Mouse (Mus musculus) erythroblast, adult 5-6 weeks (primary cell): ENCODE results near the gene Shisa6. TPM values are rescaled to one million over a fixed set of nuclear protein-coding genes. Genes with fewer than 3 reads are reported as not detected.

Experiments
- ATAC-seq: replicated peaks from 2 replicates; pipeline ENCODE4 v1.8.0; 2016; ENCODE audit warnings: moderate number of reproducible peaks, mild to moderate bottlenecking, moderate TSS enrichment, inconsistent platforms; ENCODE audit not compliant: poor library complexity, low FRiP score, severe bottlenecking
- total RNA-seq, 2 experiments: library from RNA; stranded (forward) in 1 of 2; stranded (reverse) in 1 of 2; fragments of 150-400 nt in 1 of 2; fragments of 200-764, 138-1000 nt in 1 of 2; gene quantifications; 2 replicates each; pipeline versions ENCODE4 v1.2.3 to v1.2.4; 2015 to 2017; ENCODE audit warnings: low replicate concordance in 2 of 2

Gene Shisa6
- total RNA-seq (2015; ENCODE audit: low replicate concordance) (not detected in 2 replicates), total RNA-seq (2017; ENCODE audit: low replicate concordance) (not detected in 2 replicates)

GRCm38 (mm10) chr11:66525371-66526045 lies at the start of gene Shisa6:
Gene Shisa6 (minus strand): TSS chr11:66525964.
- ATAC-seq, result no peak

DNA sequence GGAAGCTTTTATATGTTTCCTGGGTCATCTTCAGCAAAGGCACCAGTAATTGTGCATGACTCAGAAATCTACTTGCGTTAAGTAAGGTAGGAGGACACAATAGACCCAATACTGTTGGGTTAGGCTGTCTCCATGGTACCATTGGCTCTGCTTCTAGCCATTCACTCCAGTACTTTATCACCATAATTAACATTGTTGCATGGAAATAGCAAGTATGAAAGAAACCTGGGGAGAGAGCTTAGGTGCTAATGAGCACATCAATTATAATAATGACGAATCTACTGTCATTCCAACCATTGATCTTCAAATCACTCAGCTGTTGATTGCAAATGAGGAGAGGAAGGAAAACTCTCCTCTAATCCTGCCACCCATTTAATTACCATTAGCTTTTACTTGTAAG lies 48.1 kb upstream of the Shisa6 start:
- no peak for ATAC-seq

DNA sequence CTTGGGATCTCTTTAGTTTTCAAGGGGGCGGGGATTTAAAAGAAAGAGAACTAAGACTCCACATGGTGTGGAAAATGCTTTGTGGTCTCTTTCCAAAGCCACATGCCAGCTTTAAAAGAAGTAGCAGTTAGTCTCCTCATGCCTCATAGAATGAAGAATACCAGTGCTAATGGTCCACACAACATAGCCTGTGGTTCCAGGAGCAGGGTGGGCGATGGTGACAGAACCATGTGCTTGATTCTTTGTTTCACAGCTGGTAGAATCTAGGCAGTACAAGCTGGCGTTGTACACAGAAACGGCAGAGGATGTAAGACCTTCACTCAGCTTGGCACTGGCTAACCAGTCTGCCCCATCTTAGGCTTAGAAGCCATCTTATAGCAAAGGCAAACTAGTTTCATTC lies 43.3 kb upstream of the Shisa6 start:
- ATAC-seq, result no peak

DNA sequence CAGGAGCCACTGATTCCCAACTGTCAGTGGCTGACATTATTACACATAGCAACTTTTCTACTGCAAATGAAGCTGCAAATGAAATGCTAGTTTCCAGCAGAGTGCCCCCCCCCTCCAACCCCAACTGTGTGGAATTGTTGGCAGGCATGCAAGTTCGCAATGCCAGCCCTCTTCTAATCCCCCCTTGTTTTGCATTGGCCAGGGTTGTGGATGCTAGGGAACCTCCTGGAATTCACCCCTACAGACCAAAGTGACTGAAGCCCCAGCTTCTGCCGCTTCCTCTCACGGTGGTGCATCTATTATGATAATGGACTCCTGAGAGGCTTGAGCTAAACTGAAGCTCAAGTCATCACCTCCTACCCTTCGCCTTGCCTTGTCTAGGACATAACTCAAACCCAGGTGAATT lies 42.6 kb upstream of the Shisa6 start:
- ATAC-seq, result no peak

DNA sequence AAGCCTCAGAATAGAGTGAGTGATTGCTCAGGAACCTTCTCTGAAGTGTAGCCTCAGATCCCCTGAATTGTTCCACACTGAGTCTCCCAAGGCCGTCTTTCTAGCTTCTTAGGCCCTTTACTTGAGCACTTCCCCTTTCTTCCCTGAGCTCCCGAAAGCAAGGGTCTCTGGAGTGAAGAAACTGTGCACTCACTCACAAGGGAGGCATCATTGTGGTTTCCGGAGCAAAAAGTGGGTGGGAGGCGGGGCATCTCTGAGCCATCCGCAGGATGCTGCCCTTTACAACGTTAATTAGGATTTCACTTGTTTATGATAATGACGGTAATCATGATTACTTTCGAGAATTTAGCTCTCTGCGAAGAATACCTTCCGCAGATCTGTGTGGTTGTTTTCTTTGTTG lies 41.6 kb upstream of the Shisa6 start:
- ATAC-seq, result no peak

GRCm38 (mm10) chr11:66562274-66562673 lies 36.5 kb upstream of the Shisa6 start:
- no peak for ATAC-seq

GRCm38 (mm10) chr11:66537820-66538219 lies 12.1 kb upstream of the Shisa6 start:
- ATAC-seq, result no peak

DNA sequence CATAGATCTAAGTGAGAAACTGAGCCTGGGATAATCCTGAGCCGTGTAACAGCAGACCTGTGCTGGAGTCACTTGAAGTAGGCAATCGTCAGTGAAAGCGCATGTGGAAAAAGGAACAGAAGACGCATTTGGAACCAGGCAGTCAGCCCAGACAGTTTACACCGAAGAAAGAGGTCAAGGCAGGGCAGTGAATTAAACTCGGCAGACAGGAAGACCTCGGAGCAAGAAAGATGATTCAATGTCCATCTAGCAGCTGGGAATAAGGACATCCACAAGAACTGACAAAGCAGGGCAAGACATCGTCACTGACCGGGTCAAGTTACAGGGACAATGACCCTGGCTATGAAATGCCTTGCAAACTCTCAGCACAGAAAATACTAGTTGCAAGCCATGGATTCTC lies 10.1 kb upstream of the Shisa6 start:
- no peak for ATAC-seq

DNA sequence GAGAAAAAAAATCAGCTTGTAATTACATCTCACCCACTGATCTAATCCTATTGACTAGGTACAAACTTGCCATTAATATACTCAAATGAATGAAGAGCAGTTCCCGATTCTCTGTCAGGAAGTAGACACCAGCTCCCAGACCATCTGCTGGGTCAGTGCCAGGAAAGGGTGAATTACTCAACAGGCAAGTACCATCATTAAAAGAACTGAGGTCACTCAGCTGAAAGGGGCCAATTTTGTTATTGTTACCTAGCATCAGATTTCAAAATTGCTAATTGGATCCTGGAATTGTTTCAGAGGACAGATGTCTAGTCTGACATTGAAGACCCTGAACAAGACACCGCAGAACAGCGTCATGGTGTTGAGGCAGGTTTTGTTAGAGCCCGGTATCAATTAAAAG lies 9.4 kb upstream of the Shisa6 start:
- ATAC-seq, result no peak

- ATAC-seq, result no peak
Measured at GRCm38 (mm10) chr11:66534291-66534690, 8.5 kb upstream of the Shisa6 start.

DNA sequence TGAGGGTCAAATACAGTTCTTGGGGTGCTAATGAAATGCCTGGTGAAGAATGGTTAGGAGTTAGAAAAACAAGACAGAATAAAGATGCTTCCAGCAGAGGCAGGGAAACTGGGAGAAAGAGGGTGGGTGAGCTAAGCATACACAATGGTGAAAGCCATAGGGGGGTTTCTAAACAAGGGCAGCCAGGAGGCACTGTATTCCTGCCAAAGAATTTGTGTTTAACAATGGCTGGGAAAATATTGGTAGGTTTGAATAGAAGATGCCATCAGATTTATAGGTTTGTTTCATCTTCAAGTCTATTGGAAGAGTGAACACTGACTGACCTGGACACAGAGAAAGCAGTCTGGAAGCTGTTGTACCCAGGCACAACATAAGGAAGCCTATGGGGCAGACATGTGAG lies 2.4 kb upstream of the Shisa6 start:
- no peak for ATAC-seq

DNA sequence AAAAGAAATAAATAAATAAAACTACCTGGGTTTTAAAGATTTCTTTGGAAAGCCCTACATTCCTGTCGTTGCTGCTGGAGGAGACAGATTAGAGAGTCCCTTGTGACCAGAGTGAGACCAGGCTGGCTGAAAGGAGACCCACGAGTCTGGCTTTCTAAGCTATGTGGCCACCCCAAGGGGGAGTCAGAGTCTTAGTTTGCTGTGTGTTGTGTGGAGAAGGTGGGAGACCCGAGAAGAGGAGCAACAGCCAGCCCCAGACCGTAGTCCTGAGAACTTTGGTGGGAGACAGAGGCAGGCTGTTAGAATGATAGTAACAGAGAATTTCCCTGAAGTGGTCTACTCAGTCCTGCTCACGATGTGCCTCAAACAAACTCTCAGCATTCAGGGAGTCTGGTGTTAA lies 1.6 kb upstream of the Shisa6 start:
- no peak for ATAC-seq

DNA sequence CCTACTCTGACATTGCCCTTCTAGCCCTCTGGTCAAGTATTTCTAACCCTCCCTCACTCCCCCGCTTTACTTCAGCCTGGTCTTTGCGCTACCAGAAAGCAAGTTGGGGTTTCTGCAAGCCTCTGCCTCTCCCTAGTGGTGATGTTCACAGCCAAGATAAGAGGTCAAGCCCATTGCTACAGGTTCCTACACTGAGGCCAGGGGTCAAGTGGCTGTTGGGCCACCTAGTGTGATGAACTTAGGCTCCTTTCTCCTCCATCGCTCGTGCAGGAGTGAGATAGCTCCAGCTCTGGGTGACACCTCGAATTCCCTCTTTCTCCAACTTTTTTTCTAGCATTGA lies 1.2 kb upstream of the Shisa6 start:
- no peak for ATAC-seq

- no peak for ATAC-seq
Measured at GRCm38 (mm10) chr11:66526046-66526980, 549 bp upstream of the Shisa6 start.

- ATAC-seq, result no peak
Measured at GRCm38 (mm10) chr11:66524251-66524650, 1.5 kb downstream of the Shisa6 start.

GRCm38 (mm10) chr11:66522376-66522775 lies 3.4 kb downstream of the Shisa6 start:
- ATAC-seq, result no peak

GRCm38 (mm10) chr11:66519386-66519785 lies 6.4 kb downstream of the Shisa6 start:
- ATAC-seq, result no peak

DNA sequence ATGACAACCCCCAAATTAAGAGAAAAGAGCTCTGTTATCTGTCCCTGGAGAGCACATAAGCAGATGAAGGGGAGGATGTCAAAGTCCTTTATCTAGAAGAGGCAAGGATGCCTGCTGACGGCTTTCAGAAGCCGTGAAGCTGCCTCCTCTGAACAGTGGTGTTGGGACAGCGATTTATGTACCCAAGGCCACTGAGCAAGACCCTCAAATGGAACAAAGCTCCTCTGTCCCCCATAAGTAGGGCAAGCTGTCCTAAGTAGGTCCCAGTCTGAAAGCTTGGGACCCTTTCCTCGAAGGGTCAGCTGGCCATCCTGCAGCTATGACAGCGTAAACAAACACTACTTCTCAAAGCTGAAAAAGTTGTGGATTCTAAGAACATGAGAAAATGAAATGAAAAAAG lies 11.4 kb downstream of the Shisa6 start:
- no peak for ATAC-seq

- ATAC-seq, result no peak
Measured at GRCm38 (mm10) chr11:66500951-66501350, 24.8 kb downstream of the Shisa6 start.

- no peak for ATAC-seq
Measured at GRCm38 (mm10) chr11:66498857-66499445, 26.8 kb downstream of the Shisa6 start.

GRCm38 (mm10) chr11:66496235-66496634 lies 29.5 kb downstream of the Shisa6 start:
- no peak for ATAC-seq
